In genomic region chr15:27680997-27681396, GRCm38 (mm10) we compare ENCODE assay signal across 8 mouse cellular contexts. TPM values are rescaled to one million over a fixed set of nuclear protein-coding genes. Genes with fewer than 3 reads are reported as not detected.
DNase-seq lines count a peak whose midpoint lies in the region; ATAC-seq lines count a peak whose summit lies in the region.

No protein-coding gene starts in this region.

- H3K27me3 ChIP-seq in kidney, embryonic 16.5 days (ENCODE audit: insufficient read depth, low read length) = no peaks in the 10 kb centered on the region
- H3K27me3 ChIP-seq in hindbrain, embryonic 15.5 days = no peaks in the 10 kb centered on the region
- H3K27me3 ChIP-seq in megakaryocyte, embryonic 14.5 days (replicated peaks) = peaks cover 41% of the 10 kb centered on the region

- no peaks in the 10 kb centered on the region for H3K36me3 ChIP-seq in kidney, embryonic 16.5 days (ENCODE audit: insufficient read depth, low read length)
- no peaks in the 10 kb centered on the region for H3K36me3 ChIP-seq in hindbrain, embryonic 15.5 days
- H3K36me3 ChIP-seq in megakaryocyte, embryonic 14.5 days (replicated peaks; ENCODE audit: low read length) = no peaks in the 10 kb centered on the region

- H3K9ac ChIP-seq in kidney, embryonic 16.5 days (replicated peaks; ENCODE audit: low read length) = peak overlapping the region; percentile 79
- H3K9ac ChIP-seq in hindbrain, embryonic 15.5 days = peak overlapping the region; percentile 61

- H3K27ac ChIP-seq in kidney, embryonic 16.5 days (ENCODE audit: low read length) = peak overlapping the region; percentile 22; the same call in 1 of the 2 replicates
- 0 out of 2 replicates have a peak overlapping the region, but pooled peaks have one; percentile 3 for H3K27ac ChIP-seq in brown adipose tissue, adult 24 weeks (replicated peaks; ENCODE audit: low read depth, low read length)
- peak overlapping the region; percentile 77 for H3K27ac ChIP-seq in hindbrain, embryonic 15.5 days (replicated peaks)

- H3K4me1 ChIP-seq in kidney, embryonic 16.5 days (ENCODE audit: insufficient read depth, low read length) = peaks cover 28% of the 10 kb centered on the region
- peaks cover 3% of the 10 kb centered on the region; the same call in 1 of the 2 replicates for H3K4me1 ChIP-seq in brown adipose tissue, adult 24 weeks (ENCODE audit: control insufficient read depth, insufficient read depth, insufficient read length, low read length)
- H3K4me1 ChIP-seq in hindbrain, embryonic 15.5 days (replicated peaks) = peaks cover 13% of the 10 kb centered on the region
- peaks cover 29% of the 10 kb centered on the region for H3K4me1 ChIP-seq in megakaryocyte, embryonic 14.5 days

- DNase-seq in kidney, postnatal 25 days = no peak
- no peak for DNase-seq in right cerebral cortex, postnatal 10 days (ENCODE audit: low spot score in 2 of 2)
- DNase-seq in adrenal gland, adult (ENCODE audit: inconsistent age in 2 of 2, low spot score in 1 of 2) = no peak
- no peak for DNase-seq in kidney, postnatal 10 days

- WGBS in kidney, embryonic 16.5 days = under 1% methylated on average over 27 of the region's 28 CpGs
- 2% methylated on average over 28 of the region's 28 CpGs for WGBS in hindbrain, embryonic 15.5 days

- ATAC-seq in kidney, embryonic 16.5 days (ENCODE audit: low FRiP score, low TSS enrichment) = no peak
- ATAC-seq in hindbrain, embryonic 15.5 days (ENCODE audit: low FRiP score, low read depth) = no peak

- no peaks in the 10 kb centered on the region for H3K9me3 ChIP-seq in kidney, embryonic 16.5 days (ENCODE audit: low read length)
- H3K9me3 ChIP-seq in hindbrain, embryonic 15.5 days = no peaks in the 10 kb centered on the region
- no peaks in the 10 kb centered on the region for H3K9me3 ChIP-seq in megakaryocyte, embryonic 14.5 days

- H3K4me3 ChIP-seq in kidney, embryonic 16.5 days (ENCODE audit: low read length) = peak overlapping the region; percentile 78
- H3K4me3 ChIP-seq in brown adipose tissue, adult 24 weeks (ENCODE audit: insufficient read depth, low read depth, low read length) = peak overlapping the region; percentile 70
- peak overlapping the region; percentile 68 for H3K4me3 ChIP-seq in hindbrain, embryonic 15.5 days
- H3K4me3 ChIP-seq in megakaryocyte, embryonic 14.5 days (replicated peaks) = peak overlapping the region; percentile 94

- H3K4me2 ChIP-seq in kidney, embryonic 16.5 days (replicated peaks; ENCODE audit: low read depth, low read length) = peak overlapping the region; percentile 95
- H3K4me2 ChIP-seq in hindbrain, embryonic 15.5 days = peak overlapping the region; percentile 84

RNA-seq across cellular contexts. Expression of gene Otulinl, which starts 0.4 kb away (rescaled TPM):
- polyA plus RNA-seq in kidney, embryonic 16.5 days (2015; fragmentation: Nextera tagmentation; extraction: Ambion mirVana) = 29.1 and 31.9 TPM in 2 replicates
- polyA plus RNA-seq in brown adipose tissue, adult 24 weeks (2012; ENCODE audit: insufficient read depth, insufficient read length, missing spikeins) = 2.7 and 3.8 TPM in 2 replicates
- polyA plus RNA-seq in hindbrain, embryonic 15.5 days (2015; fragmentation: Nextera tagmentation; extraction: Ambion mirVana) = 10.6 and 12.8 TPM in 2 replicates
- 1.4 TPM in 1 of 2 replicates, not detected in the other for polyA plus RNA-seq in megakaryocyte, embryonic 14.5 days (2012; ENCODE audit: insufficient read depth, low replicate concordance)

RNA-seq across cellular contexts. Expression of gene Otulin, which starts 50.5 kb away (rescaled TPM):
- polyA plus RNA-seq in kidney, embryonic 16.5 days (2015; fragmentation: Nextera tagmentation; extraction: Ambion mirVana) = 13.6 and 30.1 TPM in 2 replicates
- 16.4 and 17.0 TPM in 2 replicates for polyA plus RNA-seq in brown adipose tissue, adult 24 weeks (2012; ENCODE audit: insufficient read depth, insufficient read length, missing spikeins)
- polyA plus RNA-seq in hindbrain, embryonic 15.5 days (2015; fragmentation: Nextera tagmentation; extraction: Ambion mirVana) = 22.4 and 23.5 TPM in 2 replicates
- polyA plus RNA-seq in megakaryocyte, embryonic 14.5 days (2012; ENCODE audit: insufficient read depth, low replicate concordance) = 6.2 and 25.7 TPM in 2 replicates

Comparison
In these comparisons a context has a peak if more than half of its experiments do, and no peak if none do; other contexts are left out.
1. H3K27ac ChIP-seq: peak in every context shown above with its lines; median percentile 77 in hindbrain, embryonic 15.5 days; 22 in kidney, embryonic 16.5 days; 3 in brown adipose tissue, adult 24 weeks.